Mouse (Mus musculus) CH12.LX (cell line): Measurements from ENCODE around the gene Ryr3. TPM values are rescaled to one million over a fixed set of nuclear protein-coding genes. Genes with fewer than 3 reads are reported as not detected.

Experiments used
- DNase-seq: peaks from one replicate; pipeline ENCODE4 v3.0.0-alpha.2; 2013; ENCODE audit errors: extremely low read depth
- H3K27ac ChIP-seq: 2 replicates; pipeline ENCODE4 v1.5.1; 2012; ENCODE audit warnings: low read depth, mild to moderate bottlenecking, control low read depth, moderate library complexity; ENCODE audit not compliant: insufficient read depth
- H3K27me3 ChIP-seq: replicated peaks from 2 replicates; pipeline ENCODE3; 2012; ENCODE audit warnings: inconsistent platforms
- H3K36me3 ChIP-seq, 2 experiments: replicated peaks in 1 of 2; 2 replicates each; pipeline versions ENCODE3 to v1.6.1; 2012; ENCODE audit warnings: inconsistent platforms in 1 of 2, low read length in 1 of 2, mild to moderate bottlenecking in 1 of 2, mixed read lengths in 1 of 2, moderate library complexity in 1 of 2; ENCODE audit not compliant: control insufficient read depth in 1 of 2, insufficient read depth in 1 of 2
- H3K4me1 ChIP-seq, 2 experiments: 2 replicates each; pipeline ENCODE4 v1.6.1; 2012; ENCODE audit warnings: inconsistent platforms in 1 of 2, moderate library complexity in 1 of 2; ENCODE audit not compliant: insufficient read depth in 2 of 2, control insufficient read depth in 1 of 2
- H3K4me2 ChIP-seq: 2 replicates; pipeline ENCODE4 v1.6.1; 2012; ENCODE audit warnings: low read depth, mild to moderate bottlenecking, control low read depth; ENCODE audit not compliant: poor library complexity, insufficient read depth, severe bottlenecking
- H3K4me3 ChIP-seq, 3 experiments: fragments of 150-350 bp in 1 of 3; sonication (generic) in 1 of 3; replicated peaks in 1 of 3; 2 replicates each; pipeline versions ENCODE3 to v1.5.1; 2011 to 2012; ENCODE audit warnings: low read depth in 2 of 3, low read length in 2 of 3, mild to moderate bottlenecking in 2 of 3, moderate library complexity in 2 of 3, control low read depth in 1 of 3, improper control_type of control experiment in 1 of 3, inconsistent platforms in 1 of 3, mixed read lengths in 1 of 3; ENCODE audit not compliant: poor library complexity in 1 of 3
- H3K79me2 ChIP-seq: replicated peaks from 2 replicates; pipeline ENCODE4 v1.6.1; 2012; ENCODE audit warnings: mild to moderate bottlenecking, moderate library complexity; ENCODE audit not compliant: control insufficient read depth, poor library complexity, insufficient read depth, severe bottlenecking; ENCODE audit errors: extremely low read depth
- H3K9ac ChIP-seq: 2 replicates; pipeline ENCODE4 v1.6.1; 2012; ENCODE audit warnings: low read depth, mild to moderate bottlenecking, control low read depth, moderate library complexity; ENCODE audit not compliant: insufficient read depth
- H3K9me3 ChIP-seq: replicated peaks from 2 replicates; pipeline ENCODE3; 2012; ENCODE audit warnings: low read length, inconsistent platforms, mixed read lengths
- BHLHE40 ChIP-seq: IDR thresholded peaks from 2 replicates; pipeline ENCODE4 v1.6.1; 2011; ENCODE audit warnings: mild to moderate bottlenecking, low read depth, low read length, improper control_type of control experiment
- CTCF ChIP-seq, 2 experiments: IDR thresholded peaks in 1 of 2; conservative IDR thresholded peaks in 1 of 2; 2 replicates each; pipeline ENCODE4 v1.5.1; 2011 to 2012; ENCODE audit warnings: low read depth in 2 of 2, low read length in 2 of 2, improper control_type of control experiment in 1 of 2, inconsistent platforms in 1 of 2, mild to moderate bottlenecking in 1 of 2, moderate library complexity in 1 of 2
- E2F4 ChIP-seq: IDR thresholded peaks from 2 replicates; pipeline ENCODE4 v1.6.1; 2011; ENCODE audit warnings: low read depth, low read length, improper control_type of control experiment; ENCODE audit not compliant: insufficient replicate concordance
- EP300 ChIP-seq: IDR thresholded peaks from 2 replicates; pipeline ENCODE4 v1.6.1; 2011; ENCODE audit warnings: low read length, improper control_type of control experiment
- ETS1 ChIP-seq: conservative IDR thresholded peaks from 2 replicates; pipeline ENCODE4 v1.6.1; 2012; ENCODE audit warnings: low read depth, mild to moderate bottlenecking, inconsistent platforms, low read length, improper control_type of control experiment, moderate library complexity
- GABPA ChIP-seq: IDR thresholded peaks from 2 replicates; pipeline ENCODE4 v1.6.1; 2012; ENCODE audit warnings: low read depth, low read length, improper control_type of control experiment, inconsistent platforms; ENCODE audit not compliant: insufficient replicate concordance
- JUN ChIP-seq: IDR thresholded peaks from 2 replicates; pipeline ENCODE4 v1.6.1; 2011; ENCODE audit warnings: low read depth, mild to moderate bottlenecking, low read length, improper control_type of control experiment, moderate library complexity; ENCODE audit not compliant: insufficient read depth
- JUND ChIP-seq: conservative IDR thresholded peaks from 2 replicates; pipeline ENCODE4 v1.6.1; 2011; ENCODE audit warnings: low read depth, low read length, improper control_type of control experiment
- KAT2A ChIP-seq: IDR thresholded peaks from 2 replicates; pipeline ENCODE4 v1.6.1; 2012; ENCODE audit warnings: low read length, improper control_type of control experiment, inconsistent platforms; ENCODE audit not compliant: insufficient replicate concordance
- MAFK ChIP-seq: IDR thresholded peaks from 2 replicates; pipeline ENCODE4 v1.6.1; 2011; ENCODE audit warnings: low read length, improper control_type of control experiment; ENCODE audit not compliant: insufficient replicate concordance
- MAX ChIP-seq: IDR thresholded peaks from 2 replicates; pipeline ENCODE4 v1.6.1; 2011; ENCODE audit warnings: low read length, improper control_type of control experiment
- MXI1 ChIP-seq: IDR thresholded peaks from 2 replicates; pipeline ENCODE4 v1.6.1; 2011; ENCODE audit warnings: mild to moderate bottlenecking, low read depth, low read length, improper control_type of control experiment
- NELFE ChIP-seq: IDR thresholded peaks from 2 replicates; pipeline ENCODE4 v1.6.1; 2011; ENCODE audit warnings: low read depth, low read length, improper control_type of control experiment
- NRF1 ChIP-seq: IDR thresholded peaks from 2 replicates; pipeline ENCODE4 v1.6.1; 2014; ENCODE audit warnings: low read depth, mild to moderate bottlenecking, inconsistent platforms, low read length, improper control_type of control experiment, moderate library complexity
- POLR2A ChIP-seq: IDR thresholded peaks from 2 replicates; pipeline ENCODE4 v1.6.1; 2011; ENCODE audit warnings: low read depth, mild to moderate bottlenecking, improper control_type of control experiment, low read length
- POLR2AphosphoS2 ChIP-seq: IDR thresholded peaks from 2 replicates; pipeline ENCODE4 v1.6.1; 2011; ENCODE audit warnings: low read depth, low read length, improper control_type of control experiment
- RCOR1 ChIP-seq: conservative IDR thresholded peaks from 2 replicates; pipeline ENCODE4 v1.6.1; 2012; ENCODE audit warnings: low read depth, mild to moderate bottlenecking, inconsistent platforms, low read length, improper control_type of control experiment
- SIN3A ChIP-seq: IDR thresholded peaks from 2 replicates; pipeline ENCODE4 v1.6.1; 2012; ENCODE audit warnings: low read length, improper control_type of control experiment, inconsistent platforms
- SMC3 ChIP-seq: IDR thresholded peaks from 2 replicates; pipeline ENCODE4 v1.6.1; 2011; ENCODE audit warnings: low read depth, low read length, improper control_type of control experiment
- TBP ChIP-seq: conservative IDR thresholded peaks from 2 replicates; pipeline ENCODE4 v1.6.1; 2011; ENCODE audit warnings: low read depth, low read length, improper control_type of control experiment
- TCF12 ChIP-seq: IDR thresholded peaks from 2 replicates; pipeline ENCODE4 v1.6.1; 2014; ENCODE audit warnings: low read depth, mild to moderate bottlenecking, inconsistent platforms, low read length, improper control_type of control experiment
- USF1 ChIP-seq: IDR thresholded peaks from 2 replicates; pipeline ENCODE4 v1.6.1; 2014; ENCODE audit warnings: low read depth, mild to moderate bottlenecking, inconsistent platforms, low read length, improper control_type of control experiment
- USF2 ChIP-seq: conservative IDR thresholded peaks from 2 replicates; pipeline ENCODE4 v1.6.1; 2011; ENCODE audit warnings: low read depth, low read length, improper control_type of control experiment
- ZMIZ1 ChIP-seq: IDR thresholded peaks from 2 replicates; pipeline ENCODE4 v1.6.1; 2012; ENCODE audit warnings: low read depth, mild to moderate bottlenecking, inconsistent platforms, low read length, improper control_type of control experiment
- ZNF384 ChIP-seq: IDR thresholded peaks from 2 replicates; pipeline ENCODE4 v1.6.1; 2012; ENCODE audit warnings: low read depth, low read length, improper control_type of control experiment, inconsistent platforms
- dilution Hi-C: fragments of 300-500 bp; cut with MboI; formaldehyde crosslinking; loops from 2 replicates; pipeline ENCODE4 v1.14.3; 2020; ENCODE audit warnings: low sequenced_read_pairs; ENCODE audit not compliant: extremely low pct_unique_long_range_greater_than_20kb, extremely low pct_ligation_motif_present
- in situ Hi-C: fragments of 300-500 bp; cut with MboI; formaldehyde crosslinking; loops from 3 replicates; pipeline ENCODE4 v1.14.3; 2019; ENCODE audit warnings: low sequenced_read_pairs, low pct_ligation_motif_present, low pct_unique_long_range_greater_than_20kb, mixed read lengths
- polyA plus RNA-seq: library from polyadenylated mRNA; unstranded; fragments of >175 nt; gene quantifications from 2 replicates; pipeline ENCODE4 v1.2.1, GENCODE M21; 2012; ENCODE audit warnings: low read depth; ENCODE audit not compliant: insufficient read length
- total RNA-seq, 2 experiments: library from RNA; depleted of rRNA; stranded (reverse); fragments of 300-350 nt in 1 of 2; fragments of >200 nt in 1 of 2; gene quantifications; 2 replicates each; pipeline ENCODE4 v1.2.3; 2012 to 2014

Ryr3 gene
- total and polyA plus RNA-seq, 3 experiments = 0.08 to 0.40 (median 0.16) TPM

DNA sequence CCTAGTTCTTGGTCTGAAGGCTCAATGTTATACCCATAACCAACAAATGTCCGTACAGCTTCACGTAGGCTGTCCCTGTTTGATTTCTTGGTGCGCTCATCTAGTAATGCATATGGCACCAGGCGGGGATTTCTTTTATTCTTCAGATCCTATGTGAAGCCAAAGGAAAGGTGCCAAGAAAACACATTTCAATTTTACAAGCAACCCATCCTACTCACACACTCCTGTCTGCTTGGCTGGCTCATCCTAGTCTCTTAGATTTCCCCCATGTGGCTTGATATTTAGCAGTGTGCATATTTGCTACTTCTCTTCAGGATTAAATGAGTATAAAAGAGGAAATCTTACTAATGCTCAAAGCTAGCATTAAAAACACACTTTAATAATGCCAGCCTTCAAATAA is 355.1 kb downstream of the Ryr3 start (continued):
- TF ChIP-seq ZNF384 = no peak

DNA sequence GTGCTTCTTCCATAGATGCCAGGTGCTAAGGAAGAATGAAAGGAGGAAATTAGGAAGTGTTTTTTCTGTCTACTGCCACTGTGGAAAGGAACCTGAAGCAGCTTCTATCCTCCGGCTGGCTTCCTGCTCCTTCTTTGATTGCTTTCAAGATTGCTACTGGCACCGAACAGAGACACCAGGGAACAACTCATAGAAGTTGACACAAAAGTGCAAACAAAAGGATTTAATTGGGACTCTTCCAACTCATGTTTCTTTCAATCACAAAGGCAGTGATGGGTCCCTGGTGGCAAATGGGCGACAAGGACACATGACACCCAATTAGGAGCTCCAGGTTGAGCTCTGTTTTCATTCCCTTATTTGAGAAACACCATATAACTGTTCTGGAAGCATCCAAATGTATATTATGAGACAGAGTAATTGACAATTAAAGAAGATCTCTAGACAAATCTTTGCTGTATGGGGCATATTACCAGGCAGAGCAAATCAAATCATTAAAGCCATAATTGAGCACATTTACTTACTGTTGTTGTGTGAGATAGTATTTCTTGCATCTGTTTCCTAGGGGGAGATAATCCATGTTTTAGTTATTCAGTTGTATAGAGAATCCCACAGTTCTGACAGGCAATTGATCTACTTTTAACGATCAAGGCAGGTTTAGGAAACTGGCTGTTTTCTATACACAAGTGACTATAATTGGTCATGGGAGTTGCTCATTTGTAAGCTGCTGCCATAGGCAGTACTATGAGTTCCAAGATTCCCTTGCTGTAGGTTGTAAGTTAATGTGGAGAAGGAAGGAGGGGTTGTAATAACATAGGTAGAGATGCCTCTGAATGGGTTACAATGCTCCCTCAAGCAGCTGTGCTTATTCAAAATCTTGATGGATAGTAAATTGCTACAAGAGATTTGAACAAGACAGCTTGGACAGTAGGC is 371.0 kb downstream of the Ryr3 start:
- H3K9ac ChIP-seq = no peak overlapping the region
- no peak overlapping the region for H3K27ac ChIP-seq
- H3K4me1 ChIP-seq = no peaks in the 10 kb centered on the region
- H3K9me3 ChIP-seq = no peaks in the 10 kb centered on the region
- dilution Hi-C loops (no loop called here), in situ Hi-C loops (no loop called here)
- no peak overlapping the region for H3K4me2 ChIP-seq
- H3K79me2 ChIP-seq = no peaks in the 10 kb centered on the region; the same call in 1 of the 2 replicates
- DNase-seq = no peak
- no peaks in the 10 kb centered on the region for H3K36me3 ChIP-seq
- TF ChIP-seq POLR2AphosphoS2 (no peak), ETS1 (no peak), ZMIZ1 (no peak), TCF12 (no peak), EP300 (no peak), JUN (no peak), MXI1 (no peak), SIN3A (no peak), JUND (no peak), KAT2A (no peak), USF1 (no peak), GABPA (no peak), TBP (no peak), USF2 (no peak), MAFK (no peak), SMC3 (no peak)
- no peaks in the 10 kb centered on the region for H3K27me3 ChIP-seq
- H3K4me3 ChIP-seq = no peak overlapping the region

DNA sequence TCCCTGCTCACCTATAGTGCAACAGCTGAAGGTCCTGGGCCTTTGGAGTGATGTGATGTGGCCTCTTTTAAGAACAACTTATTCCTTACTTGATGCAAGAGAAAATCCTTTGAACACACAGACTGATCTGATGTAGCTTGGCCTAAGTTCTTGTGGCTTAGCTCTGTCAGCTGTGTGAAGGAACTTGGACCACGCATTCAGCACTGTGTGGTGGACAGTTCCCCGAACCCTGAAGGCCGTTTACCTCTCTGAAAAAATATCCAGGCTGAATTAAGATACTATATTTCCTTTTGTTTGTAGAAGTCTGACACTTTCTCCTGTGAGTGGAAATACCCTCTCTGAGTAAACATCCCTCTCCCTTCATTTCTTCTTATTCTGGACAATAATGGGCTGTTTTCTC is 374.0 kb downstream of the Ryr3 start:
- H3K27me3 ChIP-seq = no peaks in the 10 kb centered on the region
- H3K79me2 ChIP-seq = no peaks in the 10 kb centered on the region
- DNase-seq = no peak
- no peak overlapping the region for H3K27ac ChIP-seq
- TF ChIP-seq NELFE = no peak
- TF ChIP-seq SMC3 = no peak
- TF ChIP-seq TBP = no peak
- no peak for TF ChIP-seq POLR2A
- TF ChIP-seq CTCF (conservative IDR thresholded peaks at IDR 0.05 in 1 of 2, IDR thresholded peaks at IDR 0.05 in 1 of 2; ENCODE audit: low read depth in 2 of 2, low read length in 2 of 2) = no peak
- no peak for TF ChIP-seq ZMIZ1
- TF ChIP-seq RCOR1 = no peak
- TF ChIP-seq BHLHE40 = no peak
- TF ChIP-seq JUND = no peak
- no peak for TF ChIP-seq KAT2A
- TF ChIP-seq NRF1 = no peak
- TF ChIP-seq EP300 = no peak
- no peak for TF ChIP-seq E2F4
- TF ChIP-seq MAX = no peak
- no peaks in the 10 kb centered on the region for H3K36me3 ChIP-seq
- H3K4me2 ChIP-seq = no peak overlapping the region
- H3K4me3 ChIP-seq = no peak overlapping the region
- no peak overlapping the region for H3K9ac ChIP-seq
- peaks cover 0 to 6% of the 10 kb centered on the region in 2 experiments; a peak in 2 of 4 replicates for H3K4me1 ChIP-seq
- in situ Hi-C loops = no loop called here
- H3K9me3 ChIP-seq = no peaks in the 10 kb centered on the region
- dilution Hi-C loops = no loop called here
